Mouse (Mus musculus) gastrocnemius, postnatal 10 days (tissue): ENCODE measurements at regions not wholly inside any gene's neighbourhood (a gene's known extent, or its start where the extent isn't known, plus 50 kb on each side); places are given as distances from the start of the nearest gene placed in this dataset.
"Not testable (repeated sequence)": the region's sequence is repeated elsewhere in the genome, so short reads cannot be mapped to it uniquely, and the experiment has no call there.

Experiments used
- DNase-seq: peaks from one replicate; pipeline ENCODE4 v3.0.0; 2021; ENCODE audit warnings: mixed read lengths

- no peak for DNase-seq
Measured at GRCm38 (mm10) chr2:171588158-171588557, 455.1 kb downstream of the Cbln4 start.

- DNase-seq: no peak
Measured at GRCm38 (mm10) chr2:171587635-171588034, 455.6 kb downstream of the Cbln4 start.

GRCm38 (mm10) chr2:171586853-171587220, 456.4 kb downstream of the Cbln4 start:
- no peak for DNase-seq

GRCm38 (mm10) chr2:171586217-171586852, 456.9 kb downstream of the Cbln4 start:
- no peak for DNase-seq

GRCm38 (mm10) chr2:171574360-171574759, 468.9 kb downstream of the Cbln4 start:
- no peak for DNase-seq

GRCm38 (mm10) chr2:171562656-171563055, 480.6 kb downstream of the Cbln4 start:
- DNase-seq: no peak

- DNase-seq: not testable (repeated sequence)
Measured at GRCm38 (mm10) chr2:171542768-171543167, 500.5 kb downstream of the Cbln4 start.

GRCm38 (mm10) chr2:171514876-171515275, 528.4 kb downstream of the Cbln4 start:
- no peak for DNase-seq

- no peak for DNase-seq
Measured at GRCm38 (mm10) chr2:171496620-171497019, 546.6 kb downstream of the Cbln4 start.

GRCm38 (mm10) chr2:171493741-171494140, 549.5 kb downstream of the Cbln4 start:
- DNase-seq: peak; percentile 72

- no peak for DNase-seq
Measured at GRCm38 (mm10) chr2:171487284-171487683, 556.0 kb downstream of the Cbln4 start.

GRCm38 (mm10) chr2:171453241-171453640, 590.0 kb downstream of the Cbln4 start:
- no peak for DNase-seq

GRCm38 (mm10) chr2:171406057-171406456, 637.2 kb downstream of the Cbln4 start:
- DNase-seq: no peak

GRCm38 (mm10) chr2:171388936-171389335, 654.3 kb downstream of the Cbln4 start:
- DNase-seq: no peak

GRCm38 (mm10) chr2:171373457-171373856, 641.9 kb downstream of the Dok5 start:
- DNase-seq: no peak

GRCm38 (mm10) chr2:171373016-171373415, 641.4 kb downstream of the Dok5 start:
- no peak for DNase-seq

GRCm38 (mm10) chr2:171371751-171372150, 640.1 kb downstream of the Dok5 start:
- DNase-seq: no peak

- no peak for DNase-seq
Measured at GRCm38 (mm10) chr2:171365553-171365952, 633.9 kb downstream of the Dok5 start.

- no peak for DNase-seq
Measured at GRCm38 (mm10) chr2:171364621-171365020, 633.0 kb downstream of the Dok5 start.

- no peak for DNase-seq
Measured at GRCm38 (mm10) chr2:171363381-171363780, 631.8 kb downstream of the Dok5 start.

GRCm38 (mm10) chr2:171358071-171358760, 626.6 kb downstream of the Dok5 start:
- no peak for DNase-seq

- DNase-seq: no peak
Measured at GRCm38 (mm10) chr2:171348156-171348555, 616.5 kb downstream of the Dok5 start.

- DNase-seq: no peak
Measured at GRCm38 (mm10) chr2:171333816-171334757, 602.5 kb downstream of the Dok5 start.
